Mouse (Mus musculus) spleen, adult 2 months (tissue): ENCODE data around the gene Tal1.

Experiments
- CTCF ChIP-seq: fragments of 200-500 bp; IDR thresholded peaks from 2 replicates; pipeline ENCODE4 v1.5.1; 2011; ENCODE audit warnings: mild to moderate bottlenecking, inconsistent platforms; ENCODE audit not compliant: insufficient read depth, insufficient read length, insufficient replicate concordance; ENCODE audit errors: extremely low read depth
- POLR2A ChIP-seq: fragments of 200-500 bp; IDR thresholded peaks from 2 replicates; pipeline ENCODE4 v1.6.1; 2011; ENCODE audit warnings: low read depth, low read length, inconsistent platforms

- peak; percentile 89; the same call in 1 of the 2 replicates for TF ChIP-seq CTCF
- TF ChIP-seq POLR2A = no peak
Measured at GRCm38 (mm10) chr4:115085522-115086095, 29.4 kb downstream of the Tal1 start.
